Mouse (Mus musculus) neural tube, embryonic 13.5 days (tissue): ENCODE results near the gene Sub1. TPM values are rescaled to one million over a fixed set of nuclear protein-coding genes. Genes with fewer than 3 reads are reported as not detected.

Source experiments
- ATAC-seq: fragments of 200-750 bp; cut with Nextera tagmentation; 2 replicates; pipeline ENCODE4 v1.8.0; 2017; ENCODE audit warnings: low read depth, mild to moderate bottlenecking, moderate TSS enrichment, moderate library complexity
- H3K27ac ChIP-seq: fragments of 300-500 bp; sonication (generic); replicated peaks from 2 replicates; pipeline ENCODE4 v1.5.1; 2015; ENCODE audit warnings: moderate library complexity, mild to moderate bottlenecking, inconsistent platforms
- H3K27me3 ChIP-seq: fragments of 300-500 bp; sonication (generic); 2 replicates; pipeline ENCODE4 v1.6.1; 2015; ENCODE audit warnings: mild to moderate bottlenecking, inconsistent platforms
- H3K36me3 ChIP-seq: fragments of 300-500 bp; sonication (generic); 2 replicates; pipeline ENCODE4 v1.6.1; 2015; ENCODE audit warnings: mild to moderate bottlenecking, inconsistent platforms
- H3K4me1 ChIP-seq: fragments of 300-500 bp; sonication (generic); replicated peaks from 2 replicates; pipeline ENCODE4 v1.6.1; 2015; ENCODE audit warnings: inconsistent platforms
- H3K4me2 ChIP-seq: fragments of 300-500 bp; sonication (generic); 2 replicates; pipeline ENCODE4 v1.6.1; 2015; ENCODE audit warnings: inconsistent platforms, mild to moderate bottlenecking, moderate library complexity
- H3K4me3 ChIP-seq: fragments of 300-500 bp; sonication (generic); 2 replicates; pipeline ENCODE4 v1.5.1; 2015; ENCODE audit warnings: mild to moderate bottlenecking, inconsistent platforms
- H3K9ac ChIP-seq: fragments of 300-500 bp; sonication (generic); 2 replicates; pipeline ENCODE4 v1.6.1; 2015; ENCODE audit warnings: moderate library complexity, mild to moderate bottlenecking, inconsistent platforms
- H3K9me3 ChIP-seq: fragments of 300-500 bp; sonication (generic); 2 replicates; pipeline ENCODE4 v1.6.1; 2016; ENCODE audit warnings: inconsistent platforms
- WGBS: fragments of 180-500 bp; shearing (Covaris S2); methylation state at CpG from one replicate; pipeline ENCODE4 v1.1.7; 2015; 5-methylcytosine and 5-hydroxymethylcytosine counted together
- polyA plus RNA-seq: library from polyadenylated mRNA; unstranded; fragments of >200 nt; fragmentation: Nextera tagmentation; extraction: Ambion mirVana; gene quantifications from 2 replicates; pipeline ENCODE4 v1.2.1, GENCODE M21; 2015

Gene Sub1
- polyA plus RNA-seq, 1 experiment from 2014 or later, result 666 TPM

- H3K36me3 ChIP-seq, result peaks cover 74% of the 10 kb centered on the region
- no peaks in the 10 kb centered on the region for H3K9me3 ChIP-seq
- H3K4me1 ChIP-seq, result no peaks in the 10 kb centered on the region
- no peaks in the 10 kb centered on the region for H3K27me3 ChIP-seq
- no peak overlapping the region for H3K9ac ChIP-seq
- 88% methylated on average over 2 of the region's 2 CpGs for WGBS
- no peak overlapping the region for H3K27ac ChIP-seq
- no peak overlapping the region for H3K4me2 ChIP-seq
- no peak overlapping the region for H3K4me3 ChIP-seq
- ATAC-seq, result no peak
These were observed 14.8 kb downstream of the Sub1 start for GRCm38 (mm10) chr15:11981985-11982384.

GRCm38 (mm10) chr15:11981501-11981900 lies 15.3 kb downstream of the Sub1 start:
- Histone ChIP-seq H3K4me2 (no peak overlapping the region), H3K36me3 (peaks cover 69% of the 10 kb centered on the region), H3K27ac (no peak overlapping the region), H3K27me3 (no peaks in the 10 kb centered on the region), H3K4me1 (no peaks in the 10 kb centered on the region), H3K9me3 (no peaks in the 10 kb centered on the region), H3K4me3 (no peak overlapping the region), H3K9ac (no peak overlapping the region)
- 93% methylated on average over 8 of the region's 8 CpGs for WGBS
- no peak for ATAC-seq

DNA sequence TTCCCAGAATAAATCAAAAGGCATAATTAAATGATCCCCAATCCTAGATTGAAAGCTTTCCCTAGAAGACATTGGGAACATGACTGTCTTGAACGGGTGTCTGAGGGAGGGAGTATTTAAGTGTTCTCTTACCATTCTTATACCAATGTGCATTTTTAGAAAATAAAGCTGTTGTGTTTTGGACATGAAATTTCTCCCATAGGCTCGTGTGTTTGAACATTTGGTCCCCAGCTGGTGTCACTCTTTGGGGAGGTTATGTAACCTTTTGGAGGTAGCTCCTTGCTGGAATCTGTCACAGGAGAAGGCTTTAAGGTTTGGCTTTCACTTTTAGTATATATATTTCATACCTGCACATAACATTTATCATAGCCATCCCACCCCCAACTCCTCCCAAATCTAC lies 18.6 kb downstream of the Sub1 start:
- ATAC-seq, result no peak
- no peak overlapping the region for H3K9ac ChIP-seq

DNA sequence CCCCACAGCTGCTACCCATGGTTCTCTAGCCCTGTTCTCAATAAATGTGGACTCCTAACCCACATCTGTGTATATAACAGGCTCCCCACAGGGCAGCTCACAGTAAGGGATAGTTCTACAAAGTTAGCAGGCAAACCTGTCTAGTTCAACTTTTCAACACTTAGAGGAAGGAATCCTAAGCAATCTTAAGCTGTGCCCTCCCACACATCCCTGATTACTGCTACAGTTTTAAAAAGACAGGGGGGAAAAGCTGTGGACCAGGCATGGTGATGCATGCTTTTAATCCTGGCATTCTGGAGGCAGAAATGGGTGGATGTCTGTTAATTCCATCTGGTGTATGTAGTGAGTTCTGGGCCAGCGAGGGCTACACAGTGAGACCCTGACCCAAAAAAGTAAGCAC lies 19.7 kb downstream of the Sub1 start:
- H3K4me3 ChIP-seq, result no peak overlapping the region
- H3K36me3 ChIP-seq, result peaks cover 45% of the 10 kb centered on the region
- H3K4me1 ChIP-seq, result no peaks in the 10 kb centered on the region
- no peaks in the 10 kb centered on the region for H3K27me3 ChIP-seq
- no peaks in the 10 kb centered on the region for H3K9me3 ChIP-seq
- no peak for ATAC-seq
- no peak overlapping the region for H3K27ac ChIP-seq
- H3K9ac ChIP-seq, result no peak overlapping the region
- H3K4me2 ChIP-seq, result no peak overlapping the region
- WGBS, result 85% methylated on average over 1 of the region's 1 CpGs

More for the DNA sequence above, 18.6 kb downstream of the Sub1 start:
- H3K36me3 ChIP-seq, result peaks cover 54% of the 10 kb centered on the region
- H3K9me3 ChIP-seq, result no peaks in the 10 kb centered on the region
- no peak overlapping the region for H3K4me3 ChIP-seq
- no peaks in the 10 kb centered on the region for H3K4me1 ChIP-seq
- H3K27ac ChIP-seq, result no peak overlapping the region
- no peak overlapping the region for H3K4me2 ChIP-seq
- WGBS, result 91% methylated on average over 2 of the region's 2 CpGs
- no peaks in the 10 kb centered on the region for H3K27me3 ChIP-seq

- no peak overlapping the region for H3K9ac ChIP-seq
- no peak overlapping the region for H3K27ac ChIP-seq
- H3K4me3 ChIP-seq, result no peak overlapping the region
- H3K36me3 ChIP-seq, result peaks cover 38% of the 10 kb centered on the region
- no peaks in the 10 kb centered on the region for H3K4me1 ChIP-seq
- no peaks in the 10 kb centered on the region for H3K9me3 ChIP-seq
- ATAC-seq, result no peak
- H3K27me3 ChIP-seq, result no peaks in the 10 kb centered on the region
- no peak overlapping the region for H3K4me2 ChIP-seq
- 74% methylated on average over 9 of the region's 9 CpGs for WGBS
These were observed 20.9 kb downstream of the Sub1 start for GRCm38 (mm10) chr15:11975836-11976235.

GRCm38 (mm10) chr15:11971854-11972420 lies 24.8 kb downstream of the Sub1 start:
- ATAC-seq, result peak; percentile 78
- 27% methylated on average over 13 of the region's 13 CpGs for WGBS
- H3K9ac ChIP-seq, result no peak overlapping the region
- no peak overlapping the region for H3K4me2 ChIP-seq
- H3K27me3 ChIP-seq, result no peaks in the 10 kb centered on the region
- H3K4me3 ChIP-seq, result no peak overlapping the region
- H3K4me1 ChIP-seq, result no peaks in the 10 kb centered on the region
- H3K36me3 ChIP-seq, result 0 out of 2 replicates have a peak, but pooled peaks cover 10% of the 10 kb centered on the region
- no peaks in the 10 kb centered on the region for H3K9me3 ChIP-seq
- no peak overlapping the region for H3K27ac ChIP-seq

DNA sequence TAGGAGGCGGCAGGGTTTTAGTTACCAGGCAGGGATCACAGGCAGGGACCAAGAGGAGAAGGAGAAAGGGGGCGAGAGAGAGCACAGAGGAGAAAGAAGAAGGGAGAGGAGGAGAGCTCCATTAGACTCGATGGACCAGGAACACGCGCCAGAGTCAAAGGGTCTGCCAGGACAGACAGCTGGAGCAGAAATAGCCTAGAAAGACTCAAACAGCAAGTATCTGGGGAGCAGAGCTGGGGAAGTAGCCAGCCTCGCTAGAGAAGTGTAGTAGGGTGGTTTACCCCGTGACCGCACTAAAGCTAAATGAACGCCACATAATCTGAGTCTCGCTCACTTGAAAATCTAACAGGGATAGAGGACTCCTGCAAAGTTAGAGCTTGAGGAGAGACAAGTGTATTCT lies 26.2 kb downstream of the Sub1 start:
- Histone ChIP-seq H3K4me1 (no peaks in the 10 kb centered on the region), H3K36me3 (0 out of 2 replicates have a peak, but pooled peaks cover 10% of the 10 kb centered on the region), H3K27me3 (no peaks in the 10 kb centered on the region), H3K4me2 (no peak overlapping the region), H3K4me3 (no peak overlapping the region), H3K27ac (no peak overlapping the region), H3K9me3 (no peaks in the 10 kb centered on the region), H3K9ac (no peak overlapping the region)
- 84% methylated on average over 10 of the region's 10 CpGs for WGBS
- ATAC-seq, result no peak

DNA sequence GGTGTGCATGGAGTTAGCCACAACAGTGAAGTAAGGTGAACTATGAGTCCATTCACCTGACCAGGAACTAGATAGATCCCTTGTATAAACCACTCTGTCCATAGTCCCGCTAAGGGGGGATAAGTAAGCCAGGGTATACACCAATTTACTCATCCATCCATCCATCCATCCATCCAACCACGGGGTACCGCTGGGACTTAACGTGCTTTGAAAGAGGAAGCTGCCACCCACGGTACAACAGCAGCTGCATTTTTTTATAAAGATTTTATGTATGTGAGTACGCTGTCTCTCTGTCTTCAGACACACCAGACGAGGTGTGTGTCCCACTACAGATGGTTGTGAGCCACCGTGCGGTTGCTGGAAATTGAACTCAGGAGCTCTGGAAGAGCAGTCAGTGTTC lies 27.9 kb downstream of the Sub1 start:
- 89% methylated on average over 9 of the region's 9 CpGs for WGBS
- Histone ChIP-seq H3K4me3 (no peak overlapping the region), H3K36me3 (no peaks in the 10 kb centered on the region), H3K9me3 (no peaks in the 10 kb centered on the region), H3K9ac (no peak overlapping the region), H3K4me1 (no peaks in the 10 kb centered on the region), H3K4me2 (no peak overlapping the region), H3K27me3 (no peaks in the 10 kb centered on the region), H3K27ac (no peak overlapping the region)
- ATAC-seq, result no peak

DNA sequence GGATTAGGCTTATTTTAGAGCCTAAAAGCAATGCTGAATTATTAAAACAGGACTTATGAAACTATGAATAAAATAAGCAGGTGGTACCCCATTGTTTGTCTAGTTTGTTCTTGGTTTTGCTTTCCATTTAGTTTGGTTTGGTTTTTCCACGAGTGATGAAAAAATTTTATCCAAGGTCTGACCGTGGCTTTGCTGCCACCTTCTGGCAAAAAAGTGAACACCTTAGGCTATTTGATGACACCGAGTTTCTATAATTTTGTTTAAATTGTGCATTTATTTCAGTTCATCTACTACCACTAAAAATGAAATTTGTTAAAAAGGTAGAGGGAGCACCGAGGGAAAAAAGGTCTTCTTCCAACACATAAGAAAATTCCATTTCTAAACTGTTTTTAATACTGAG lies 30.4 kb downstream of the Sub1 start:
- Histone ChIP-seq H3K4me1 (no peaks in the 10 kb centered on the region), H3K4me2 (no peak overlapping the region), H3K36me3 (no peaks in the 10 kb centered on the region), H3K27ac (no peak overlapping the region), H3K9ac (no peak overlapping the region), H3K27me3 (no peaks in the 10 kb centered on the region), H3K4me3 (no peak overlapping the region), H3K9me3 (no peaks in the 10 kb centered on the region)
- WGBS, result 15% methylated on average over 4 of the region's 4 CpGs
- no peak for ATAC-seq

DNA sequence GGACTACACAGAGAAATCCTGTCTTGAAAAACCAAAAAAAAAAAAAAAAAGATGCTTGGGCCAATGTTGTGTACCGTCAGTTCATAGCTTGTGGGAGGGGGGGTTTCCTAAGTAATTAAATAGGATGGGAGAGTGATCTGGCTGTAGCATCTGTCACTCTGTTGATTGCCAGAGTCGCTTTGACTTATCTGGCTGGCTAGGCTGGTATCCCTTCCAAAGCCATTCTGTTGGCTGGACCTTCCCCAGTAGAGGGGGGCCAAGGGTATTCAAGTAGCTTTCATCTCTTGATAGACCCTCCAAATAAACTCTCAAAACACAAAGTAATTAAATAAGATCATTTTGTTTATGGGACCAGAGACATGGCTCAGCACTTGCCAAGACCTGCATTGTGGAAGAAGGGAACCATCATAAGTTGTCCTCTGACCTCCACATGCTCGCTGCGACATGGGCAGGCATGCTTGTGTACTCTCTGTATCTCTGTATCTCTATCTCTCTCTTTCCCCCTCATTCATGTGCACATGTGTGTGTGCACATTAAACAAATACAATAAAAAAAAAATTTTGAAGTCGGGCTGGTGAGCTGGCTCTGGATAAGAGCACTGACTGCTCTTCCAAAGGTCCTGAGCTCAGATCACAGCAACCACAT lies 31.5 kb downstream of the Sub1 start:
- no peak overlapping the region for H3K9ac ChIP-seq
- H3K27ac ChIP-seq, result no peak overlapping the region
- H3K4me1 ChIP-seq, result no peaks in the 10 kb centered on the region
- ATAC-seq, result no peak
- H3K4me2 ChIP-seq, result no peak overlapping the region
- H3K27me3 ChIP-seq, result no peaks in the 10 kb centered on the region
- H3K9me3 ChIP-seq, result no peaks in the 10 kb centered on the region
- no peak overlapping the region for H3K4me3 ChIP-seq
- whole genome bisulfite sequencing, result 88% methylated on average over 5 of the region's 5 CpGs
- H3K36me3 ChIP-seq, result no peaks in the 10 kb centered on the region

DNA sequence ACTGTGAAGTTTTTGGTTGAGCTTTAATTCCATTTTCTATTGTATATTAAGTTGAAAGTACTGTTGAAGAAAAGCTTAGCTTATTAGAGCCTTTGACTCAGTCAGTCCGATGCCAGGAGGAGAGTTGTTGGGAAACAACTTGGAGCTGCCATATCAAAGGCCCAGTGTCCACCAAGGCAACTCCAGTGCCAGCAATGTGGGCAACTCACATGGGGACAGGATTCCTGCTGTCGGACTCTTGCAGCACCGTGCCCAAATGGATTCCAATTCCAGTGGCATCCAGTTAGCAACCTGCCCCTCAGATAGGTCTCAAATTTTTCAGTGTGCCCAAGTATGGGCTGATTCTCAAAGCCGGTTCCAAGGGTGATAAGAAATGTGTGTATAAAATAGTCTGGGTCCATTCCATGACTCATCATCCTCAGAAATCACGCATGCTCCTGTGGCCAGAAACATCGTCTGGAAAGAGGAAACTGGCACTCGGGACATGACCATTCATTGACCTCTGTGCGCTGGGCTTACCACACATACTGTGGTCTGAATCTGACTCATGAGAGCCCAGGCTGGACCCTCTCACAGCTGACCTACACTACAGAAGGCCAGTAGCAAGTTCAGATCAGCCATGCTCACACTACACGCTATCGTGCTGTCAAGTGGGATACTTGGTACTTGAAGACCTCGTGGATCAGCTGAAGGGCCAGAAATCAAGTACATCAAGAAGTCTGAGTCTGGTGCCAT lies 32.8 kb downstream of the Sub1 start:
- H3K4me3 ChIP-seq, result no peak overlapping the region
- no peak overlapping the region for H3K4me2 ChIP-seq
- 92% methylated on average over 11 of the region's 11 CpGs for WGBS
- no peak overlapping the region for H3K27ac ChIP-seq
- no peak overlapping the region for H3K9ac ChIP-seq
- H3K9me3 ChIP-seq, result no peaks in the 10 kb centered on the region
- no peak for ATAC-seq
- no peaks in the 10 kb centered on the region for H3K27me3 ChIP-seq
- H3K4me1 ChIP-seq, result no peaks in the 10 kb centered on the region
- no peaks in the 10 kb centered on the region for H3K36me3 ChIP-seq

DNA sequence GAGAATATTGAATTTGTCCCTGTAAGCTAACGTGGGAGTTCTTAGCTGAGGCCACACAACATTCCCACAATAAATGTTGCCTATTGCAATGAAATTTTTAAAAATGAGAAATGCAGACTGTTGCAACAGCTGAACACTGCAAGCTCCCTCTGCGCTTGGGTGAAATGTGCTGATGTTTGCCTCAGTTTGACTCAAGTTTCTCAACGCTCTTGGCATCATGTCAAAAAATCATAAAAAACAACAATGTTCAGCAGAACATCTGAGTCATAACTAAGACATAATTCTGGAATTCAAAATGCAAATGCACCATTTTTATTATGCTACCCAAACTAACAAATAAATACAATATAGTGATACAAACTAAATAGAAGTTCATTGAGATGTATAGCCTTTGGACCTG lies 37.1 kb downstream of the Sub1 start:
- 91% methylated on average over 3 of the region's 3 CpGs for WGBS
- no peaks in the 10 kb centered on the region for H3K9me3 ChIP-seq
- no peaks in the 10 kb centered on the region for H3K36me3 ChIP-seq
- no peaks in the 10 kb centered on the region for H3K27me3 ChIP-seq
- H3K4me1 ChIP-seq, result no peaks in the 10 kb centered on the region
- H3K27ac ChIP-seq, result no peak overlapping the region
- no peak for ATAC-seq
- no peak overlapping the region for H3K4me2 ChIP-seq
- H3K9ac ChIP-seq, result no peak overlapping the region
- H3K4me3 ChIP-seq, result no peak overlapping the region
